Mouse (Mus musculus): ENCODE results near the gene Tmod3. TPM values are rescaled to one million over a fixed set of nuclear protein-coding genes. Genes with fewer than 3 reads are reported as not detected.

Tmod3 gene
- polyA plus RNA-seq, 1 experiment from 2014 or later = 153 TPM

- no peak for ATAC-seq (ENCODE audit: insufficient read depth, low FRiP score, low read depth)
- H3K4me2 ChIP-seq = no peak overlapping the region
- WGBS = 88% methylated on average over 5 of the region's 5 CpGs
- no peak overlapping the region for H3K9ac ChIP-seq
- no peaks in the 10 kb centered on the region for H3K27me3 ChIP-seq (replicated peaks)
- H3K4me1 ChIP-seq = no peaks in the 10 kb centered on the region
- no peaks in the 10 kb centered on the region for H3K36me3 ChIP-seq
- no peak overlapping the region for H3K4me3 ChIP-seq (replicated peaks)
- H3K9me3 ChIP-seq = no peaks in the 10 kb centered on the region
- no peak overlapping the region for H3K27ac ChIP-seq
These were observed 11.8 kb upstream of the Tmod3 start for GRCm38 (mm10) chr9:75571036-75571942.

- Histone ChIP-seq H3K4me1 (no peaks in the 10 kb centered on the region), H3K4me3 (replicated peaks) (no peak overlapping the region), H3K36me3 (no peaks in the 10 kb centered on the region), H3K27me3 (replicated peaks) (no peaks in the 10 kb centered on the region), H3K4me2 (no peak overlapping the region), H3K9ac (no peak overlapping the region), H3K27ac (no peak overlapping the region), H3K9me3 (no peaks in the 10 kb centered on the region)
- ATAC-seq (ENCODE audit: insufficient read depth, low FRiP score, low read depth) = no peak
- WGBS = 89% methylated on average over 6 of the region's 6 CpGs
These were observed 8.9 kb upstream of the Tmod3 start for GRCm38 (mm10) chr9:75568399-75568798.

GRCm38 (mm10) chr9:75564892-75565291, 5.4 kb upstream of the Tmod3 start:
- WGBS = 84% methylated on average over 6 of the region's 6 CpGs
- no peaks in the 10 kb centered on the region for H3K36me3 ChIP-seq
- no peak overlapping the region for H3K4me2 ChIP-seq
- H3K9ac ChIP-seq = no peak overlapping the region
- H3K4me3 ChIP-seq (replicated peaks) = no peak overlapping the region
- H3K27ac ChIP-seq = no peak overlapping the region
- H3K27me3 ChIP-seq (replicated peaks) = no peaks in the 10 kb centered on the region
- H3K4me1 ChIP-seq = no peaks in the 10 kb centered on the region
- no peak for ATAC-seq (ENCODE audit: insufficient read depth, low FRiP score, low read depth)
- no peaks in the 10 kb centered on the region for H3K9me3 ChIP-seq

GRCm38 (mm10) chr9:75563622-75564021, 4.2 kb upstream of the Tmod3 start:
- 63% methylated on average over 6 of the region's 6 CpGs for WGBS
- Histone ChIP-seq H3K27ac (no peak overlapping the region), H3K9me3 (no peaks in the 10 kb centered on the region), H3K9ac (no peak overlapping the region), H3K27me3 (replicated peaks) (no peaks in the 10 kb centered on the region), H3K4me2 (no peak overlapping the region), H3K4me3 (replicated peaks) (no peak overlapping the region), H3K36me3 (no peaks in the 10 kb centered on the region), H3K4me1 (no peaks in the 10 kb centered on the region)
- no peak for ATAC-seq (ENCODE audit: insufficient read depth, low FRiP score, low read depth)

GRCm38 (mm10) chr9:75563176-75563575, 3.7 kb upstream of the Tmod3 start:
- Histone ChIP-seq H3K4me3 (replicated peaks) (no peak overlapping the region), H3K27ac (no peak overlapping the region), H3K4me1 (no peaks in the 10 kb centered on the region), H3K9ac (no peak overlapping the region), H3K27me3 (replicated peaks) (no peaks in the 10 kb centered on the region), H3K9me3 (no peaks in the 10 kb centered on the region), H3K36me3 (no peaks in the 10 kb centered on the region), H3K4me2 (no peak overlapping the region)
- 66% methylated on average over 2 of the region's 2 CpGs for WGBS
- no peak for ATAC-seq (ENCODE audit: insufficient read depth, low FRiP score, low read depth)

GRCm38 (mm10) chr9:75561040-75561669, 1.7 kb upstream of the Tmod3 start:
- Histone ChIP-seq H3K36me3 (no peaks in the 10 kb centered on the region), H3K4me3 (replicated peaks) (no peak overlapping the region), H3K9me3 (no peaks in the 10 kb centered on the region), H3K27ac (no peak overlapping the region), H3K9ac (no peak overlapping the region), H3K4me2 (no peak overlapping the region), H3K27me3 (replicated peaks) (no peaks in the 10 kb centered on the region), H3K4me1 (peaks cover 9% of the 10 kb centered on the region; the same call in 1 of the 2 replicates)
- ATAC-seq (ENCODE audit: insufficient read depth, low FRiP score, low read depth) = no peak
- WGBS = 80% methylated on average over 13 of the region's 13 CpGs

GRCm38 (mm10) chr9:75560353-75560752, 896 bp upstream of the Tmod3 start:
- no peak overlapping the region for H3K4me2 ChIP-seq
- no peak for ATAC-seq (ENCODE audit: insufficient read depth, low FRiP score, low read depth)
- H3K9ac ChIP-seq = no peak overlapping the region
- H3K9me3 ChIP-seq = no peaks in the 10 kb centered on the region
- H3K27me3 ChIP-seq (replicated peaks) = no peaks in the 10 kb centered on the region
- H3K4me3 ChIP-seq (replicated peaks) = no peak overlapping the region
- H3K36me3 ChIP-seq = no peaks in the 10 kb centered on the region
- H3K4me1 ChIP-seq = peaks cover 9% of the 10 kb centered on the region; the same call in 1 of the 2 replicates
- H3K27ac ChIP-seq = no peak overlapping the region

GRCm38 (mm10) chr9:75558812-75559511, 495 bp downstream of the Tmod3 start:
- peak overlapping the region; percentile 97 for H3K27ac ChIP-seq
- H3K9me3 ChIP-seq = no peaks in the 10 kb centered on the region
- no peaks in the 10 kb centered on the region for H3K27me3 ChIP-seq (replicated peaks)
- peaks cover 13% of the 10 kb centered on the region; the same call in 1 of the 2 replicates for H3K4me1 ChIP-seq
- peak overlapping the region; percentile 69 for H3K4me2 ChIP-seq
- peak overlapping the region; percentile 67 for H3K9ac ChIP-seq
- no peaks in the 10 kb centered on the region for H3K36me3 ChIP-seq
- ATAC-seq (ENCODE audit: insufficient read depth, low FRiP score, low read depth) = peak; percentile 83
- under 1% methylated on average over 47 of the region's 47 CpGs for WGBS
- H3K4me3 ChIP-seq (replicated peaks) = peak overlapping the region; percentile 82

GRCm38 (mm10) chr9:75558360-75558759, 1.1 kb downstream of the Tmod3 start:
- no peaks in the 10 kb centered on the region for H3K9me3 ChIP-seq
- H3K27me3 ChIP-seq (replicated peaks) = no peaks in the 10 kb centered on the region
- H3K4me1 ChIP-seq = peaks cover 13% of the 10 kb centered on the region; the same call in 1 of the 2 replicates
- peak overlapping the region; percentile 67 for H3K9ac ChIP-seq
- 13% methylated on average over 3 of the region's 3 CpGs for WGBS
- H3K27ac ChIP-seq = peak overlapping the region; percentile 97
- ATAC-seq (ENCODE audit: insufficient read depth, low FRiP score, low read depth) = no peak
- peak overlapping the region; percentile 82 for H3K4me3 ChIP-seq (replicated peaks)
- no peaks in the 10 kb centered on the region for H3K36me3 ChIP-seq
- H3K4me2 ChIP-seq = peak overlapping the region; percentile 69

- Histone ChIP-seq H3K36me3 (no peaks in the 10 kb centered on the region), H3K9ac (no peak overlapping the region), H3K27ac (no peak overlapping the region), H3K9me3 (no peaks in the 10 kb centered on the region), H3K4me2 (no peak overlapping the region), H3K27me3 (replicated peaks) (no peaks in the 10 kb centered on the region), H3K4me1 (peaks cover 20% of the 10 kb centered on the region; the same call in 1 of the 2 replicates), H3K4me3 (replicated peaks) (no peak overlapping the region)
- WGBS = 69% methylated on average over 4 of the region's 4 CpGs
- ATAC-seq (ENCODE audit: insufficient read depth, low FRiP score, low read depth) = no peak
These were observed 5.7 kb downstream of the Tmod3 start for GRCm38 (mm10) chr9:75553719-75554118.

- WGBS = 41% methylated on average over 5 of the region's 5 CpGs
- no peaks in the 10 kb centered on the region for H3K9me3 ChIP-seq
- ATAC-seq (ENCODE audit: insufficient read depth, low FRiP score, low read depth) = no peak
- no peak overlapping the region for H3K27ac ChIP-seq
- 0 out of 2 replicates have a peak, but pooled peaks cover 11% of the 10 kb centered on the region for H3K4me1 ChIP-seq
- H3K4me3 ChIP-seq (replicated peaks) = no peak overlapping the region
- H3K27me3 ChIP-seq (replicated peaks) = no peaks in the 10 kb centered on the region
- H3K9ac ChIP-seq = no peak overlapping the region
- H3K36me3 ChIP-seq = no peaks in the 10 kb centered on the region
- H3K4me2 ChIP-seq = no peak overlapping the region
These were observed 8.1 kb downstream of the Tmod3 start for GRCm38 (mm10) chr9:75551342-75551741.

GRCm38 (mm10) chr9:75549010-75549409, 10.4 kb downstream of the Tmod3 start:
- no peak overlapping the region for H3K27ac ChIP-seq
- no peak overlapping the region for H3K9ac ChIP-seq
- 0 out of 2 replicates have a peak, but pooled peaks cover 7% of the 10 kb centered on the region for H3K4me1 ChIP-seq
- no peak for ATAC-seq (ENCODE audit: insufficient read depth, low FRiP score, low read depth)
- 65% methylated on average over 8 of the region's 8 CpGs for WGBS
- H3K9me3 ChIP-seq = no peaks in the 10 kb centered on the region
- H3K27me3 ChIP-seq (replicated peaks) = no peaks in the 10 kb centered on the region
- no peak overlapping the region for H3K4me2 ChIP-seq
- H3K4me3 ChIP-seq (replicated peaks) = no peak overlapping the region
- no peaks in the 10 kb centered on the region for H3K36me3 ChIP-seq

Measured in stomach, embryonic 15.5 days (tissue).